Mouse (Mus musculus) intestine, postnatal 0 days (tissue): ENCODE measurements around the gene Mest. TPM values are rescaled to one million over a fixed set of nuclear protein-coding genes. Genes with fewer than 3 reads are reported as not detected.

Source experiments
- ATAC-seq: fragments of 200-750 bp; cut with Nextera tagmentation; 2 replicates; pipeline ENCODE4 v1.8.0; 2017; ENCODE audit warnings: mild to moderate bottlenecking, moderate TSS enrichment, moderate library complexity
- H3K27ac ChIP-seq: fragments of 300-500 bp; sonication (generic); 2 replicates; pipeline ENCODE4 v1.5.1; 2014; ENCODE audit warnings: mild to moderate bottlenecking, low read depth, low read length, moderate library complexity
- H3K27me3 ChIP-seq: fragments of 300-500 bp; sonication (generic); replicated peaks from 2 replicates; pipeline ENCODE4 v1.6.1; 2014; ENCODE audit warnings: low read length, mixed read lengths; ENCODE audit not compliant: control insufficient read depth, insufficient read depth
- H3K36me3 ChIP-seq: fragments of 300-500 bp; sonication (generic); 2 replicates; pipeline ENCODE4 v1.6.1; 2014; ENCODE audit warnings: mild to moderate bottlenecking, moderate library complexity; ENCODE audit not compliant: control insufficient read depth, insufficient read depth
- H3K4me1 ChIP-seq: fragments of 300-500 bp; sonication (generic); replicated peaks from 2 replicates; pipeline ENCODE4 v1.6.1; 2014; ENCODE audit warnings: antibody characterized with exemption, low read length, mixed read lengths; ENCODE audit not compliant: control insufficient read depth, insufficient read depth
- H3K4me2 ChIP-seq: fragments of 300-500 bp; sonication (generic); replicated peaks from 2 replicates; pipeline ENCODE4 v1.6.1; 2014; ENCODE audit warnings: low read depth, mild to moderate bottlenecking, moderate library complexity
- H3K4me3 ChIP-seq: fragments of 300-500 bp; sonication (generic); 2 replicates; pipeline ENCODE4 v1.5.1; 2014; ENCODE audit warnings: low read depth, low read length
- H3K9ac ChIP-seq: fragments of 300-500 bp; sonication (generic); 2 replicates; pipeline ENCODE4 v1.6.1; 2014; ENCODE audit warnings: mild to moderate bottlenecking, low read depth, low read length
- H3K9me3 ChIP-seq: fragments of 300-500 bp; sonication (generic); 2 replicates; pipeline ENCODE4 v1.6.1; 2016; ENCODE audit warnings: mixed run types; ENCODE audit not compliant: control insufficient read depth
- CTCF ChIP-seq: sonication (generic); IDR thresholded peaks from 2 replicates; pipeline ENCODE4 v1.5.1; 2016; ENCODE audit warnings: low read depth, mild to moderate bottlenecking, control low read depth, antibody characterized with exemption, moderate library complexity
- WGBS: fragments of 180-500 bp; shearing (Covaris S2); extraction: QIAGEN DNeasy Blood & Tissue Kit; methylation state at CpG from one replicate; pipeline ENCODE4 v1.1.7; 2014; 5-methylcytosine and 5-hydroxymethylcytosine counted together
- polyA plus RNA-seq: library from polyadenylated mRNA; unstranded; fragments of >200 nt; fragmentation: Nextera tagmentation; extraction: Ambion mirVana; gene quantifications from 2 replicates; pipeline ENCODE4 v1.2.1, GENCODE M21; 2015

Gene Mest
- polyA plus RNA-seq, 1 experiment from 2014 or later: 156 TPM

DNA sequence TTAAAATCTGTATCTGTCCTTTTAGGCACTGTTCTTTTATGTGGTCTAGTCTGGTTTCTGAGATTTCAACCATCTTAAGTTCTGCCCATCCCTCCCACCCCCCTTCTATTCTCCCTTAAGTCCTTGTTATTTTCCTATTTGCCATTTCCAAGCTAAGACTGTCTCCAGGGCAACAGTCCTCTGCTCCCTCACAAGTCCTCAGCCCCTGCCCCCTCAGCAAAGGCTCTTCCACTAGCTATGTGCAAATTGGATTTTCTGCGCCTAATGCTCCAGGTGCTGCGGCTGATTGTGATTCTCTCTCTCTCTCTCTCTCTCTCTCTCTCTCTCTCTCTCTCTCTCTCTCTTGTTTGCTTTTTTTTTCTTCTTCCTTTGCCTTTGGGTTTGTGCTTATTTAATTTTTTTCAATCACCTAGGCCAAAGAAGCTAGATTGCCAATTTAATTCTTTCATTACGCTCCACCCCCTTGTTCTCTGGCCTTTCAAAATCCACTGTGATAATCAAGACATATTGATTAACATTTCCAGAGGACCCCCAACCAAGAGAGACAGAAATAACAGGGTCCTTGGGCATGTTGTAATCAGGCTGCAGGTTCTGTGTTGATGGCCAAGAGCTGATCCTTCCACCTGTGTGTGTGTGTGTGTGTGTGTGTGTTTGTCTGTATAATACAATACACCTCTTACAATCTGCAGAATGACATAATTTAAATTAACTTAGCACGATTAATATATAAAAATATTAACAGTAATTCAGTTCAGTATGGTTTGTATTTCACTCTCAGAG lies 772 bp upstream of the Mest start:
- no peak overlapping the region for H3K4me2 ChIP-seq
- H3K4me1 ChIP-seq: no peaks in the 10 kb centered on the region
- no peak overlapping the region for H3K4me3 ChIP-seq
- no peak for TF ChIP-seq CTCF
- no peak for ATAC-seq
- H3K27me3 ChIP-seq: no peaks in the 10 kb centered on the region
- no peak overlapping the region for H3K9ac ChIP-seq
- H3K27ac ChIP-seq: no peak overlapping the region
- 81% methylated on average over 4 of the region's 4 CpGs for WGBS
- H3K9me3 ChIP-seq: no peaks in the 10 kb centered on the region
- H3K36me3 ChIP-seq: no peaks in the 10 kb centered on the region

DNA sequence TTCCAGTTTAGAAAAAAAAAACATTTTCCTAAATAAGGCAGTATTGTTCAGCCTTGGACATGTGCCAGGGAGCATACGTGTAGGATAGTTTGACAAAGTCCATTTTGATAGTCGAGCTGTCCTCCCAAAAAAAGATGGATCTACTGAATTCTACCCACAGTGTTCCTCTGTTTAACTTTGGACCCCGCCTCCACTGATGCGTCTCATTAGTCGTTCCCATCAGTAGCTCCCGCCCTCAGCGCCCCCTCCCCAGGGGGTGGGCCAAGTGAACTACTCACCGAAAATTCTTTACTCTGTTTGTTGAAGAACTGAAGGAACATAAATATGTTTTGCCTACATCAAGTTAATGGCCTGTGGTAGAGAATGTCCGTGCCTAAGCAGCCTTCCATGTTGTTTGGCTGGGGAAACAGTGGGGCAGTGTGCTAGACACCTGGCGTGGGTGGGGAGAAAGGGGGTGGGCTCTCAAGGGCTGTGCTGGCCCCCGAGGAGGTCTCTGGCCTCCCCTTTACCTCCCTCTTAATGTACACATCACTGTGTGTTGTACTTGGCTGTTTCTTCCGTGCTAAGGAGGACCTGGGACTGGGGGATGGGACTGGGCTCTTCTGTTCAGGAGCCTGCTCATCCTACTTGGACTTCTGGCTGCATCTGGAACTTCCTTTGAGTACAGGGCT lies 7.1 kb downstream of the Mest start:
- 51% methylated on average over 12 of the region's 12 CpGs for whole genome bisulfite sequencing
- 0 out of 2 replicates have a peak, but pooled peaks cover 3% of the 10 kb centered on the region for H3K4me1 ChIP-seq

DNA sequence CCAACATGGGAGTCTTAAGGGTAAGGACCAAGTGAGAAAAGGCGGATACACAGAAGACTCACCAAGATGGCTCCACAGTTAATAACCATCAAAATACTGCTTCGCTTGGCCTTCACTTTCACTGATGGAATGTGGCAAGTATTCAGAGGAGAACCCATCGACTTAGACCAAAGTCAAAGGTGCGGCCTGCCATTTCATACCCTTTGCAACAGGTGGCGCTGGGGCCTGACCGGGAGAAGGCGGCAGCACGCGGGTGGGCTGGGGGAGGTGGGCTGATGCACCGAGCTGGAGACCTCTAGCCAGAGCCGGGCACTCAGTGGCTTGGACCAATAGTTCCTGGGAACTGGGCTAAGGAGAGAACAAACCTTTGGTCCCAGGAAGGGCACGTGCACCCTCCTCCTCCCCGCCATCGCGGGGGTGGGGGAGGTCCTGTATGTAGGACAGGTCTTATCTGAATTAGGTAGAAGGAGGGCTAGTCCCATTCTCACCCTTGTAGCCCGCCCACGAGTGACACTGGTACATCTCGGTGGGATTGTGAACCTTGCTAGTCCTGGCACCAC lies 9.3 kb downstream of the Mest start:
- WGBS: 52% methylated on average over 18 of the region's 18 CpGs
- Histone ChIP-seq H3K9me3 (peaks cover 5% of the 10 kb centered on the region; the same call in 1 of the 2 replicates), H3K4me3 (no peak overlapping the region), H3K9ac (no peak overlapping the region), H3K4me1 (0 out of 2 replicates have a peak, but pooled peaks cover 3% of the 10 kb centered on the region), H3K36me3 (no peaks in the 10 kb centered on the region), H3K4me2 (no peak overlapping the region), H3K27ac (no peak overlapping the region), H3K27me3 (no peaks in the 10 kb centered on the region; the same call in 1 of the 2 replicates)
- ATAC-seq: no peak
- TF ChIP-seq CTCF: peak; percentile 17; the same call in 1 of the 2 replicates

More for the DNA sequence above, 7.1 kb downstream of the Mest start:
- H3K4me2 ChIP-seq: no peak overlapping the region
- no peaks in the 10 kb centered on the region for H3K36me3 ChIP-seq
- no peak overlapping the region for H3K9ac ChIP-seq
- no peak overlapping the region for H3K27ac ChIP-seq
- TF ChIP-seq CTCF: no peak
- H3K9me3 ChIP-seq: no peaks in the 10 kb centered on the region
- ATAC-seq: no peak
- no peaks in the 10 kb centered on the region; the same call in 1 of the 2 replicates for H3K27me3 ChIP-seq
- no peak overlapping the region for H3K4me3 ChIP-seq

DNA sequence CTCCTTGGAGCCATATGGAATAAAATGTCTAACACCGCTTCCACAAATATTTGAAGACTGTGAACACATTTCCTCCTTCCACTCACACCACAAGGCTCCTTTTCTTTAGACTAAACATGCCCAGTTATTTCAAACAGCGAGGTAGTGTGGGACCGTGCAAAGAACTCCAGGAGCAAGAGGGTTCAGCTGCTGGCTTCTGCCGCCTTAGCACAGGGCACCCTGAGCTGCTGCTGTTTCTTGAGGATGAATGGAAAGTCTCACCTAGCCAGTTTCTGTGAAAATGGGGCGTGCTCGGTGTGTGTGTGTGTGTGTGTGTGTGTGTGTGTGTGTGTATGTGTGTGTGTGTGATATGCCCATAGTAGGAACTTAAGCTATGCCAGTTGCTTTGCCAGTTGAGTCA lies 11.1 kb downstream of the Mest start:
- Histone ChIP-seq H3K27ac (no peak overlapping the region), H3K4me2 (no peak overlapping the region), H3K9ac (no peak overlapping the region), H3K4me3 (no peak overlapping the region), H3K4me1 (0 out of 2 replicates have a peak, but pooled peaks cover 3% of the 10 kb centered on the region), H3K9me3 (peaks cover 14% of the 10 kb centered on the region), H3K36me3 (no peaks in the 10 kb centered on the region), H3K27me3 (no peaks in the 10 kb centered on the region; the same call in 1 of the 2 replicates)
- no peak for ATAC-seq
- WGBS: 61% methylated on average over 6 of the region's 6 CpGs
- TF ChIP-seq CTCF: no peak

DNA sequence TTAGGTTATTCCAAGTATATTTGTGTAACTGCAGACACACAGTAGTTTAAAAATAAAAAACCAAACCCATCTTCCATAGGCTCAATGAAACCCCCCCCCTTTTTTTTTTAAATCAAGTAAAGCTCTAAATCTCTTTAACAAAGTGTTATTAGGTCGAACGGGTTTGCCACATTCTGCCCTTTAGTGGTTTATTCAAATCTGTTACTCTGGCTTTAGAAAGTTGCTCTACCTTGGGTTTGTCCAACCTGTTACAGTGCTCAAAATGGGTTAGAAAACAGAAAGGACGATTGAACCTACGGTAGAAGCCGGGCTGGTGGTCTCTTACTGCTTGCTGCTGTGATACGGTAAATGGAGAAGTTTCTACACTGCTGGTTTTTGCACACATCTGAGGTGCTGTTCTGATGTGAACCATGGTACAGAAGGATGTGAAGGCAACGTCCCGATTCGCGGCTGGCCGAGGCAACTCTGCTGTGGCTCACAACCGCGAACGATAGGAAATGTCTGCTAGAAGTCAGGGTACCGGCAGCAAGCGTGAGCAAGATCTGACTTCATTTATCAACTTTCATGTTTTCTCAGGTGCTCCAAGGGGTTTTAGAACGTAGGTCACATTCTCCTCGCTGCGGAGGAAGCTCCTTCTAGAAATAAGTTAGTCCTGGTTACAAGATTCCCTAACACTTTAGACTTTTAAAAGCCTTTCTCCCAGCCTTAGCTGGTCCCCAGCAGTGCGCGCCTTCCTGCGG lies 11.8 kb downstream of the Mest start:
- Histone ChIP-seq H3K9ac (no peak overlapping the region), H3K9me3 (peaks cover 14% of the 10 kb centered on the region), H3K4me1 (0 out of 2 replicates have a peak, but pooled peaks cover 1% of the 10 kb centered on the region), H3K27me3 (no peaks in the 10 kb centered on the region; the same call in 1 of the 2 replicates), H3K36me3 (no peaks in the 10 kb centered on the region), H3K27ac (peak overlapping the region; percentile 46; the same call in 1 of the 2 replicates), H3K4me2 (peak overlapping the region; percentile 32; the same call in 1 of the 2 replicates), H3K4me3 (0 out of 2 replicates have a peak overlapping the region, but pooled peaks have one; percentile 5)
- WGBS: 58% methylated on average over 22 of the region's 22 CpGs
- TF ChIP-seq CTCF: no peak
- ATAC-seq: no peak
